Mouse (Mus musculus) kidney, adult 8-10 months (tissue): Measurements from ENCODE around the gene Mfsd13b.

Experiments used
- DNase-seq, 2 experiments: peaks; one replicate each; pipeline ENCODE4 v3.0.0; 2022

Mfsd13b gene

DNA sequence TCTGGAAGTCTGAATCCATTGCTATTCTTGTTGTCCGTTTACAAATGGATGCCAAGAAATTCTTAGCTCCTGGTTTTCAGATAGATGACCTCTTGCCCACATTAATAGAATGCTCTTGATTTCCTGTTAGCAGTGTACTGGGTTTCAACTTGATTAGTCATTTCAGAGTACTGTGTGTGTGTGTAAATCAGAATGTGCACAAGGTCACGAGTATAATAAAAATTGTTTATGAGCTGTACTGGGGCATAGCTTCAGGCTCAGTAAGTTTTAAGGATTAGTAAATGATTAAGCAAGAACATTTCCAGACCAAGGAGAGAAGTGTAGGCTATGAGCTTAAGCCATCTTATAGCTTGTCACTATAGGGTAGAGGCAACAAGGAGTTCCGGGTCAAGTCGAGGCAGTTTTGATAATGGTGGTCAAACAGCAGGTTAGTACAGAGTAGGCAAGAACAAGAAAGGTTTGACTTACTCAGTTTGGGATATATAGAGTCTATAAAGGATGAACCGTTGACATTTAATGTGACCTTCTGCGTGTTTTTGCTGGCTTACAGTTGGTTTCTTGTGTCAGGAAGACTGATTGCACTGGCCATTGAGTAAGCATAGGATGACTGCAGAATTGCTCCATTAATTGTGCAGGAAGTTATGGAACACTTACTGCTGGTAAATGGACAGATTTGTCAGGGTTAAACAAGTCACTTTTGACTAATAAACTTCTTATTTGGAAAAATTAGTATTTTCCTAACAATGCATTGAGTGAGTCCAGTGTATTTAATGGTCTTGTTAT, 63.6 kb downstream of the Mfsd13b start:
- DNase-seq: peak in 1 of 2 experiments; percentile 47

DNA sequence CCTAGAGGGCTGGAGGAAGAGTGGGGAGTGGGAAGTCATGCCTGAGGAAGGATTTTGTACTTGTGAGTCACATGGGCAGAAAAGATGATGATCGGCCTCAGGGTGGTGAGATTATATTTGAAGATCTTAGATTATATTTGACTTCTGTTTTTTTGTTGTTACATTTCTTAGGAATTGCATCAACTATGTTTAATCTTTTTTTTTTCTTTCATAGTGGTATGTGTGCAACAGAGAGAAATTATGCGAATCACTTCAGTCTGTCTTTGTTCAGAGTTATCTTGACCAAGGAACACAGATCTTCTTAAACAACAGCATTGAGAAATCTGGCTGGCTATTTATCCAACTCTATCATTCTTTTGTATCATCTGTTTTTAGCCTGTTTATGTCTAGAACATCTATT, 65.3 kb downstream of the Mfsd13b start:
- no peak for DNase-seq

DNA sequence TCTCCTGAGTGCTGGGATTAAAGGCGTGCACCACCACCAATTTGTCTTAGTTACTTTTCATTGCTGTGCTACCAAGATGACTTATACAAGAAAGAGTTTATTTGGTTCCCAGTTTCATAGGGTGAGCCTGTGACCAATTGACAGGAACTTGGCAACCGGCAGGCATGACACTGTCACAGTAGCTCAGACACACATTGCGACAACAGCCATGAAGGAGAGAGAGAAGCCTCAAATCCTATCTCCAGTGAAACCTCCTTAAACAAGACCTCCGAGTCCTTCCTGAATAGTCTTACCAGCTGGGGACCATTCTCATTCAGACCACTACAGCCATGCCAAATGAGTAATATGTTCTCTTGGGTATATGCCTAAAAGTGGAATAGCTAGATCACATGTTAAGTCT, 70.8 kb downstream of the Mfsd13b start:
- no peak for DNase-seq

DNA sequence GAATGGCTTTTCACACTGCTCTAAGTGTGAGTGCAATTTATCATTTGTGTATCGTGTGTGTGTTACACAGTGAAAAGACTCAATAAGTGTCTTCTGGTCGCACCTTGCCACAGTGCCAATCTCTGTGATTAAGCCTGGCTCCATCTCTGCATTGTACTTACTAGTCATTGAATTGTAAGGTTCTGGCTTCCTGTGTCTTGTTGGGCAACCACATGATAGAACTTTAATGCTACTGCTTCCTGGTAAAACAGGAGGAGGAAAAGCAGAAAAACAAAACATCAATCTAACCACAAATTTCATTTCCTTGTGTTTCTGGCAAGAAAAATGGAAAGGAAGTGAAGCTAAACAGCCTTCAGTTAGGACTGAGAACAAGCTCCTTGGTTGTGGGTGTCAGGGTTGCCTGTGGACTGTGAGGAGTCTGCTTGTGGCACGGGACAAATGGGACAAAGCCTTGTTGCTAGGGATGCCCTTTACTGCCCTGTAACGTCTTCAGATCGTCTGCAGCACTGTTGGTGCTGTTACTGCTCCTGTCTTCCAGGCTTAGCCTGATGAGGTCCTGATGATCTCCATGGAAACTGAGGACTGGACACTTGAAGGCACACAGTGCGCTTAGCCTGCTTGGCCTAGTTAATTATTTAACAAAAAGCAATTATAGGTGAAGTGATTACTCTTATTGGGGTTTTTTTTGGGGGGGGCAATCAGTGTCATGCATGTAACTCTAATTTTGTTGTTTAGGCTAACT, 77.3 kb downstream of the Mfsd13b start:
- DNase-seq: no peak

DNA sequence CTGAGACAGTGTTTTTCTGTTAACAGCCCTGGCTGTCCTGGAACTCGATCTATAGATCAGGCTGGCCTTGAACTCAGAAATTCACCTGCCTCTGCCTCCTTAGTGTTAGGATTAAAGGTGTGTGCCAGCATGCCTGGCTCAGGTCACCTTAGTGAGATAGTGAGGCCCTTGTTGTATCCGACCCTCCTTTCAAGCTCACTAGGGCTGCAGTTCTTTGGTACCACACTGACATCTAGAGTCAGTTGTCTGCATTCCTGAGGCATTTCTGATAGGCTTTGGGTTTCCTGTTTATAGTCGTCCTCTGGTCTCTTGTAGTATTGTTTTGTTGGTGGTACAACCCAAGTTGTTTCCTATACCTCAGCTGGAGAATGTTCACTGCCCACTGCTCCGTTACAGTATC, 82.0 kb downstream of the Mfsd13b start:
- no peak for DNase-seq
